Mouse (Mus musculus): ENCODE measurements at regions not wholly inside any gene's neighbourhood (a gene's known extent, or its start where the extent isn't known, plus 50 kb on each side); places are given as distances from the start of the nearest gene placed in this dataset.
A peak's percentile ranks its signal among the peaks of the same experiment; 100 is the strongest.

GRCm38 (mm10) chr1:150241153-150241552 lies 78.1 kb upstream of the Pdc start:
- Histone ChIP-seq H3K36me3 (replicated peaks; ENCODE audit: insufficient read depth, low read length) (no peaks in the 10 kb centered on the region), H3K27me3 (ENCODE audit: insufficient read depth, low read length) (no peaks in the 10 kb centered on the region), H3K4me2 (ENCODE audit: low read depth, low read length) (no peak overlapping the region), H3K4me1 (ENCODE audit: insufficient read depth) (no peaks in the 10 kb centered on the region), H3K4me3 (ENCODE audit: low read depth, low read length) (no peak overlapping the region), H3K9me3 (ENCODE audit: low read length) (no peaks in the 10 kb centered on the region), H3K27ac (ENCODE audit: low read depth) (no peak overlapping the region), H3K9ac (replicated peaks) (no peak overlapping the region)
- 71% methylated on average over 4 of the region's 4 CpGs for WGBS (ENCODE audit: insufficient replicate concordance)
- DNase-seq (no peak), ATAC-seq (no peak)
- TF ChIP-seq EP300 (IDR thresholded peaks at IDR 0.05; ENCODE audit: low read depth): no peak
- TF ChIP-seq CTCF (IDR thresholded peaks at IDR 0.05; ENCODE audit: low read depth): no peak

GRCm38 (mm10) chr1:150242108-150242507 lies 77.1 kb upstream of the Pdc start:
- no peaks in the 10 kb centered on the region for H3K4me1 ChIP-seq (ENCODE audit: insufficient read depth)
- no peak overlapping the region for H3K4me2 ChIP-seq (ENCODE audit: low read depth, low read length)
- no peak overlapping the region for H3K27ac ChIP-seq (ENCODE audit: low read depth)
- H3K27me3 ChIP-seq (ENCODE audit: insufficient read depth, low read length): no peaks in the 10 kb centered on the region
- H3K36me3 ChIP-seq (replicated peaks; ENCODE audit: insufficient read depth, low read length): no peaks in the 10 kb centered on the region
- DNase-seq: no peak
- no peak overlapping the region for H3K9ac ChIP-seq (replicated peaks)
- no peak overlapping the region for H3K4me3 ChIP-seq (ENCODE audit: low read depth, low read length)
- TF ChIP-seq CTCF (IDR thresholded peaks at IDR 0.05; ENCODE audit: low read depth): no peak
- no peak for TF ChIP-seq EP300 (IDR thresholded peaks at IDR 0.05; ENCODE audit: low read depth)
- no peak for ATAC-seq
- H3K9me3 ChIP-seq (ENCODE audit: low read length): no peaks in the 10 kb centered on the region

GRCm38 (mm10) chr1:150244916-150245315 lies 74.3 kb upstream of the Pdc start:
- WGBS (ENCODE audit: insufficient replicate concordance): 8% methylated on average over 3 of the region's 3 CpGs
- Histone ChIP-seq H3K9me3 (ENCODE audit: low read length) (no peaks in the 10 kb centered on the region), H3K4me1 (ENCODE audit: insufficient read depth) (no peaks in the 10 kb centered on the region), H3K27me3 (ENCODE audit: insufficient read depth, low read length) (no peaks in the 10 kb centered on the region), H3K4me3 (ENCODE audit: low read depth, low read length) (no peak overlapping the region), H3K9ac (replicated peaks) (no peak overlapping the region), H3K36me3 (replicated peaks; ENCODE audit: insufficient read depth, low read length) (no peaks in the 10 kb centered on the region), H3K27ac (ENCODE audit: low read depth) (no peak overlapping the region), H3K4me2 (ENCODE audit: low read depth, low read length) (no peak overlapping the region)
- no peak for DNase-seq
- no peak for ATAC-seq
- TF ChIP-seq CTCF (IDR thresholded peaks at IDR 0.05; ENCODE audit: low read depth) (no peak), EP300 (IDR thresholded peaks at IDR 0.05; ENCODE audit: low read depth) (no peak)

GRCm38 (mm10) chr1:150251422-150251821 lies 67.8 kb upstream of the Pdc start:
- H3K9ac ChIP-seq (replicated peaks): no peak overlapping the region
- no peak overlapping the region for H3K4me3 ChIP-seq (ENCODE audit: low read depth, low read length)
- H3K4me1 ChIP-seq (ENCODE audit: insufficient read depth): no peaks in the 10 kb centered on the region
- H3K27ac ChIP-seq (ENCODE audit: low read depth): no peak overlapping the region
- ATAC-seq: no peak
- H3K27me3 ChIP-seq (ENCODE audit: insufficient read depth, low read length): no peaks in the 10 kb centered on the region
- no peak for DNase-seq
- no peaks in the 10 kb centered on the region for H3K9me3 ChIP-seq (ENCODE audit: low read length)
- no peak for TF ChIP-seq CTCF (IDR thresholded peaks at IDR 0.05; ENCODE audit: low read depth)
- no peak for TF ChIP-seq EP300 (IDR thresholded peaks at IDR 0.05; ENCODE audit: low read depth)
- 80% methylated on average over 1 of the region's 1 CpGs for WGBS (ENCODE audit: insufficient replicate concordance)
- no peaks in the 10 kb centered on the region for H3K36me3 ChIP-seq (replicated peaks; ENCODE audit: insufficient read depth, low read length)
- no peak overlapping the region for H3K4me2 ChIP-seq (ENCODE audit: low read depth, low read length)

GRCm38 (mm10) chr1:150251876-150252275 lies 67.3 kb upstream of the Pdc start:
- Histone ChIP-seq H3K36me3 (replicated peaks; ENCODE audit: insufficient read depth, low read length) (no peaks in the 10 kb centered on the region), H3K4me1 (ENCODE audit: insufficient read depth) (no peaks in the 10 kb centered on the region), H3K27ac (ENCODE audit: low read depth) (no peak overlapping the region), H3K4me2 (ENCODE audit: low read depth, low read length) (no peak overlapping the region), H3K4me3 (ENCODE audit: low read depth, low read length) (no peak overlapping the region), H3K27me3 (ENCODE audit: insufficient read depth, low read length) (no peaks in the 10 kb centered on the region), H3K9me3 (ENCODE audit: low read length) (no peaks in the 10 kb centered on the region), H3K9ac (replicated peaks) (no peak overlapping the region)
- ATAC-seq (no peak), DNase-seq (no peak)
- WGBS (ENCODE audit: insufficient replicate concordance): 57% methylated on average over 3 of the region's 3 CpGs
- no peak for TF ChIP-seq EP300 (IDR thresholded peaks at IDR 0.05; ENCODE audit: low read depth)
- TF ChIP-seq CTCF (IDR thresholded peaks at IDR 0.05; ENCODE audit: low read depth): no peak

- no peak for ATAC-seq
- no peaks in the 10 kb centered on the region for H3K36me3 ChIP-seq (replicated peaks; ENCODE audit: insufficient read depth, low read length)
- H3K4me2 ChIP-seq (ENCODE audit: low read depth, low read length): no peak overlapping the region
- no peaks in the 10 kb centered on the region for H3K4me1 ChIP-seq (ENCODE audit: insufficient read depth)
- H3K27ac ChIP-seq (ENCODE audit: low read depth): no peak overlapping the region
- peak; percentile 9; the same call in 1 of the 2 replicates for TF ChIP-seq CTCF (IDR thresholded peaks at IDR 0.05; ENCODE audit: low read depth)
- TF ChIP-seq EP300 (IDR thresholded peaks at IDR 0.05; ENCODE audit: low read depth): no peak
- no peak overlapping the region for H3K9ac ChIP-seq (replicated peaks)
- no peak for DNase-seq
- H3K4me3 ChIP-seq (ENCODE audit: low read depth, low read length): no peak overlapping the region
- no peaks in the 10 kb centered on the region for H3K27me3 ChIP-seq (ENCODE audit: insufficient read depth, low read length)
- WGBS (ENCODE audit: insufficient replicate concordance): 58% methylated on average over 4 of the region's 4 CpGs
- H3K9me3 ChIP-seq (ENCODE audit: low read length): no peaks in the 10 kb centered on the region
These were observed 61.6 kb upstream of the Pdc start for GRCm38 (mm10) chr1:150257596-150257995.

- DNase-seq (no peak), ATAC-seq (no peak)
- TF ChIP-seq EP300 (IDR thresholded peaks at IDR 0.05; ENCODE audit: low read depth): no peak
- Histone ChIP-seq H3K27me3 (ENCODE audit: insufficient read depth, low read length) (no peaks in the 10 kb centered on the region), H3K27ac (ENCODE audit: low read depth) (no peak overlapping the region), H3K9ac (replicated peaks) (no peak overlapping the region), H3K4me2 (ENCODE audit: low read depth, low read length) (no peak overlapping the region), H3K4me1 (ENCODE audit: insufficient read depth) (no peaks in the 10 kb centered on the region), H3K4me3 (ENCODE audit: low read depth, low read length) (no peak overlapping the region), H3K36me3 (replicated peaks; ENCODE audit: insufficient read depth, low read length) (no peaks in the 10 kb centered on the region), H3K9me3 (ENCODE audit: low read length) (no peaks in the 10 kb centered on the region)
- 69% methylated on average over 1 of the region's 1 CpGs for WGBS (ENCODE audit: insufficient replicate concordance)
These were observed 58.9 kb upstream of the Pdc start for GRCm38 (mm10) chr1:150260355-150260754.

Data from liver, postnatal 0 days (tissue).